Mouse (Mus musculus) frontal cortex, postnatal 36 days (tissue): Measurements from ENCODE around the gene Camk1d.

ENCODE experiments used
- DNase-seq, 2 experiments: peaks; one replicate each; pipeline ENCODE4 v3.0.0; 2022; ENCODE audit warnings: low spot score in 2 of 2

Camk1d gene

GRCm38 (mm10) chr2:5324806-5325205 lies 389.5 kb downstream of the Camk1d start:
- no peak for DNase-seq

- no peak for DNase-seq
Observed at GRCm38 (mm10) chr2:5321660-5322295, 392.5 kb downstream of the Camk1d start.

DNA sequence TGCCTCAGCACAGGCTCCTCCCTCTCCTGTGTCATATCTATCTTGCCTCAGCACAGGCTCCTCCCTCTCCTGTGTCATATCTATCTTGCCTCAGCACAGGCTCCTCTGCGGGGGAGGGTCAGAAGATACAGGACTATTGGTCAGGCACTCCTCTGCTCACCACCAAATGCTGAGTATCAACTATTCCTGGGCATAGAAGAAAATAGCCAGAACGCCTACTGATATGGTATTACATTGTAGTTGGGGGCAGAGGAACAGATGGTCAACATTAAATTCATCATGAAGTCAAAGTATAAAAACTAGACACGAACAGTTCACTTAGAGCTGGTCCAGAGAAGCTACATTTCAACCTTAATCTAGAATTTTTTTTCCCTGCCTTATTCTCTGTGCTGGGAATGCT lies 395.2 kb downstream of the Camk1d start:
- peak in 1 of 2 experiments; percentile 24 for DNase-seq

DNA sequence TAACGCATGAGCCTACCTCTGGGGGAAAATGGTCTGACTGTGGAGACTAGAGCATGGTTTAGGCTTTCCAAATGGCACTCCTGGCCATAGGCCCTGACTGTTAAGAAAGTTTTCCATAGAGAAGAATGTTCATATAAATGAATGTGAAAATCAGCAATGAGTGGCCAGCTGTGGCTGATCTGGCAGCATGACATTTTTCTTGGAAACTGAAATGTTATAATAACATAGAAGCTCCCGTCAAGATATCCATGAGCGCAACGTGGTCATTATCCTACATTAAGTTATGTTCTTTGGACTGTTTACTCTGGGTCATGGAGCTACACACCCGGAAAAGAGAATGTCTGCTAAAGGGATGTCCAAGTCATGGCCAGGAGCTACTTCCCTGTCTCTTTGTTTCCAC lies 397.6 kb downstream of the Camk1d start:
- DNase-seq = no peak

- DNase-seq = no peak
Observed at GRCm38 (mm10) chr2:5316217-5316616, 398.1 kb downstream of the Camk1d start.

- DNase-seq = no peak
Observed at GRCm38 (mm10) chr2:5315291-5315828, 399.0 kb downstream of the Camk1d start.

- DNase-seq = no peak
Observed at GRCm38 (mm10) chr2:5314530-5315166, 399.7 kb downstream of the Camk1d start.

GRCm38 (mm10) chr2:5305156-5305555 lies 409.2 kb downstream of the Camk1d start:
- no peak for DNase-seq

GRCm38 (mm10) chr2:5304451-5304850 lies 409.9 kb downstream of the Camk1d start:
- peak in 1 of 2 experiments; percentile 17 for DNase-seq

GRCm38 (mm10) chr2:5301286-5301685 lies 413.0 kb downstream of the Camk1d start:
- no peak for DNase-seq

DNA sequence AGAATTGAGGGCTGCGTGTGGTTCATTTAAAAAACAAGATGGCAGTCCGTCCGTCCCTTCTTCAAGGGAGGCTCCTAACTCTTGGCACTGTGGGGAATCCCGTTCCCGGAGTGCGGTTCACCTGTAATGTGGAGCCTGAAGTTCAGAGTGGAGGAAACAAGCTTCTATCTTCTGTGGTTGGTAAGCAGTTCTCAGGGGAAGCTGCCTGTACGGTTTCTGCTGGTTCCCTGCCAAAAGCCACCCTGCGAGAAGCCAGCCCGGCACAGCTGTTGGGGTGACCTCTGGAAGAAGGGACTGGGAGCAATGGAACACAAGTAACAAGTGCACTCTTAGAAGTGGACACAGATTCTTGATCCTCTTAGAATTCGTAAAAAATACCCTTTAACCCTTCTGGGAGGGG lies 416.2 kb downstream of the Camk1d start:
- no peak for DNase-seq

- no peak for DNase-seq
Observed at GRCm38 (mm10) chr2:5296749-5297545, 417.4 kb downstream of the Camk1d start.

GRCm38 (mm10) chr2:5295098-5295497 lies 419.2 kb downstream of the Camk1d start:
- no peak for DNase-seq

DNA sequence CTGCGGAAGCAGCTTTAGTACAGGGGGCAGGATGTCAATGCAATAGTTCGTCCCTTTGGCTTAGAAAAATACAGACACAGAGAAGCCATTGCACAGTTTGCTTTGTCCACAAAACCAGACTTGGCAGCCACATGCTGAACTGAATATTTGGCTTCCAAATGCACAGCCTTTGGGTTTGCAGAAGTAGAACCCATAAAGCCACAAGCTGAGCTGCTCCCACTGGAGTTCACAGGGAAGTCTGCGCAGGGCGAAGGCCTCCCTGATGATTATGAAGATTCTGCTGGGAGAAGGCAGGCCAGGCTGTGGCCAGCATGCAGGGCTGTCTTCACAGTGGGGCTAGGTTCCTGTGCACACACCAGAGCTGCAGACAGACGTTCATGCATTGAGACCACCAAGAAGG lies 419.9 kb downstream of the Camk1d start:
- no peak for DNase-seq

- DNase-seq = no peak
Observed at GRCm38 (mm10) chr2:5288593-5288992, 425.7 kb downstream of the Camk1d start.

- DNase-seq = no peak
Observed at GRCm38 (mm10) chr2:5287044-5287380, 427.3 kb downstream of the Camk1d start.

GRCm38 (mm10) chr2:5286189-5287043 lies 427.9 kb downstream of the Camk1d start:
- DNase-seq = peak in 1 of 2 experiments; percentile 22

DNA sequence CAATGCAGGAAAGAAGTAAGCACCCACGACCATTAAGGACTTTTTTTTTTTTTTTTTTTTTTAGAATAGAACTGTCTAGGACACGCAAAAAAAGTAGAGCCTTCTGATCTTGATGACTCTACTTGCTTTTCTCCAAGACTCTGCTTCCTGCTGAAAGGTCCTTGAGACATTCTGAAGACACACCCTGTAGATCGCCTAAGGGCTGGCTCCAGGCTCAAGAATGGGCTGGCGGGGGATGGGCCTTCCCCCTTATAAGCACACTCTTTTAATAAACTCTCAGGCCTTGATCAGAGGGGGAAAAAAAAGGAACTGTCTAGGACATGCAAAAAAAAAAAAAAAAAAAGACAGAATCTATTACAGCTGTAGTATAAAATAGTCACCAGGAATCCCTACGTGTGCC lies 430.0 kb downstream of the Camk1d start:
- no peak for DNase-seq

DNA sequence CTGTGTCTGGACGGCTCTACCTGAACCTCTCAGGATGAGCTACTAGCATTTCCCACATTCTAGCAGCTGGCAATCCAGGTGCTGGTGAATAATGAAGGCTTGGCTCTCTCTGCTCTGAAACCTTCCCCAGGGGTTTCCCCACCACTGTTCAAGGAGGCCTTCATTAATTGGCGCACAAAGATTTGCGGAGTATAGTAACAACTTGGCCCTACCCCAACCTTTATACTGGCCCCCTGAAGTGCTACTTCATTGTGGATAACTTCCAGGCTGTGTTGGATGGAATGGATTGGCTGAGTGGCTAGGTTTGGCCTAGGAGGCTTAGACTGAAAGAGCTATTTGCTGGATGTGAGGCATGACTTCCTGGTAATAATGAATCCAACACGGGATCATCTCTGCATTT lies 431.7 kb downstream of the Camk1d start:
- DNase-seq = no peak

DNA sequence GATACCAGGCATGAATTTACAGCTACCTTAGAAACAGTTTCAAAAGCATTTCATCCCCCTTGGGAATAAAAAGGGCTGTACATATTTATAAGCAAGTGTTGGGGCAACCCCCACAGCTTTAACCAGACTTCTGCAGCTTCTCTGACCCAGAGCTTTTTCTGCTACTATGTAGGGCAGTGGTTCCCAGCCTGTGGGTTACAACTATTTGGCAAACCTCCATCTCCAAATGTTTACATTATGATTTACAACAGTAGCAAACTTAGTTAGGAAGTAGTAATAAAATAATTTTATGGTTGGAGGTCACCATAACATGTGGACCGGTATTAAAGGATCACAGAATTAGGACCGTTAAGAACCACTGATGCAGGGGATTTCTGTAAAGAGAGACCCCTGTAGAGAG lies 446.3 kb downstream of the Camk1d start:
- no peak for DNase-seq

GRCm38 (mm10) chr2:5262279-5262678 lies 452.0 kb downstream of the Camk1d start:
- no peak for DNase-seq

DNA sequence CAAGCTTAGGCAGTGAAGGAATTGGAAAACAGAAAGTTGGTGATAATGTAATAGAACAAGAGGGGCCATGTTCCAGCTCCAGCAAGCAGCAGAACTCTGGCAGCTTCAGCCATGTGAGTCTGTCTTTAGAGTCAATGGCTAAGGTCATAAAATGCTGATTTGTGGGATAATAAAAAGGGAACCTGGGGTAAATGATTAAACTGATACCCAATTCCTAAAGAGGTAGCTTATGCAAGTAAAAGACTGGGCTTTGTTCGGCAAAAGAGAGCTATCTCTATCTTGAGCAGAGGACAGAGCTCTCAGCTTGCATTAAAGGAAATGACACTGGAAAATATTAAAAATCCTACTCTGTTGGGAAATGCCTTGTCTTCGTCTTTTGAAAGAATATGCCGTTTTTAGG lies 456.1 kb downstream of the Camk1d start:
- no peak for DNase-seq
